Mouse (Mus musculus) liver, embryonic 15.5 days (tissue): Measurements from ENCODE around the gene Senp8. TPM values are rescaled to one million over a fixed set of nuclear protein-coding genes. Genes with fewer than 3 reads are reported as not detected.

Source experiments
- polyA plus RNA-seq: library from polyadenylated mRNA; unstranded; fragments of >200 nt; fragmentation: Nextera tagmentation; extraction: Ambion mirVana; gene quantifications from 2 replicates; pipeline ENCODE4 v1.2.1, GENCODE M21; 2015

Gene Senp8
- polyA plus RNA-seq, 1 experiment from 2014 or later: 3.0 TPM

Other genes with a start within 250 kb of the Senp8 start
- 34.9 and 36.6 TPM in 2 replicates for gene Hexa, start 211.2 kb downstream of the Senp8 start, polyA plus RNA-seq
- 0.08 TPM in 1 of 2 replicates, not detected in the other for gene Tmem202, start 210.9 kb downstream of the Senp8 start, polyA plus RNA-seq
- 0.03 TPM in 1 of 2 replicates, not detected in the other for gene Celf6, start 172.8 kb downstream of the Senp8 start, polyA plus RNA-seq
- gene Parp6, start 133.4 kb downstream of the Senp8 start, polyA plus RNA-seq: 3.7 and 4.0 TPM in 2 replicates
- gene Pkm, start 94.3 kb downstream of the Senp8 start, polyA plus RNA-seq: 163 and 164 TPM in 2 replicates
- 0.17 and 0.32 TPM in 2 replicates for gene Gramd2, start 70.6 kb downstream of the Senp8 start, polyA plus RNA-seq
- 3.1 and 3.4 TPM in 2 replicates for gene Myo9a, start 186 bp upstream of the Senp8 start, polyA plus RNA-seq
- not detected in 2 replicates for gene Nr2e3, start 209.9 kb upstream of the Senp8 start, polyA plus RNA-seq